In genomic region chr11:107998891-107999290, GRCm38 (mm10) we compare ENCODE assay signal across 12 mouse cellular contexts.
"Had no signal": no experiment of that assay in that cellular context is flagged by ENCODE, and none has a peak within 500 bp of the region (broad histone marks: within the 10 kb centered on the region; RNA-seq: fewer than 3 reads in every experiment).

No protein-coding gene starts in this region.

- DNase-seq: kidney, adult 8-10 months; kidney, postnatal 25 days; layer of hippocampus, postnatal 36 days; lung, postnatal 36 days; right cerebral cortex, postnatal 14 days; thymus, adult 2 months; thymus, postnatal 25 days had no signal

- H3K36me3 ChIP-seq: limb, embryonic 12.5 days; midbrain, embryonic 13.5 days; stomach, embryonic 15.5 days had no signal

- ATAC-seq: intestine, postnatal 0 days; lung, postnatal 0 days; midbrain, embryonic 13.5 days had no signal

- H3K9me3 ChIP-seq: limb, embryonic 12.5 days; midbrain, embryonic 13.5 days; stomach, embryonic 15.5 days had no signal

- H3K4me3 ChIP-seq: limb, embryonic 12.5 days; midbrain, embryonic 13.5 days; stomach, embryonic 15.5 days had no signal

- H3K27me3 ChIP-seq: limb, embryonic 12.5 days; midbrain, embryonic 13.5 days; stomach, embryonic 15.5 days had no signal

- H3K4me1 ChIP-seq: stomach, embryonic 15.5 days had no signal

- H3K4me2 ChIP-seq: limb, embryonic 12.5 days; midbrain, embryonic 13.5 days; stomach, embryonic 15.5 days had no signal

- H3K27ac ChIP-seq: limb, embryonic 12.5 days; midbrain, embryonic 13.5 days; stomach, embryonic 15.5 days had no signal

- H3K9ac ChIP-seq: limb, embryonic 12.5 days; midbrain, embryonic 13.5 days; stomach, embryonic 15.5 days had no signal
